ENCODE assay signal across 12 mouse cellular contexts in the genomic region with DNA sequence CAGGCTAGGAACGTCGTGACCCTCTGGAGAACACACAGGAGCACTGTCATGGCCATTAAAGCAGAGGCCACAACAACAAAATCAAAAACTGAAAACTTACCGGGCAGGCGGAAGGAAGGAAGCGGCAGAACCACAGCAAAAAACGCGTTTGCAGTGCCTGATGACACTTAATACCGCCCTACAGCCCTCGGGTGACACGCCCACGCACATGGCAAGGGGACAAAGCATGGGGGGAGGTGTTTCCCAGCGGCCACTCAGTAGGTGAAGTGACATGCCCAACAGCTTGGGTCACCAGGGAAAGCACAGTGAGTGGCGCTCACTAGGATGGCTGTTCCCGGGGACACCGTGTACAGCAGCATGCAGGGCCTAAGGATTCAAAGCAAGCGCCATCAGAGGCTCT.
DNase-seq lines count a peak whose midpoint lies in the region; ATAC-seq and TF ChIP-seq lines count a peak whose summit lies in the region.
"Had no signal": no experiment of that assay in that cellular context is flagged by ENCODE, and none has a peak within 500 bp of the region (broad histone marks: within the 10 kb centered on the region; RNA-seq: fewer than 3 reads in every experiment).

No protein-coding gene starts in this region.

- no peak for TF ChIP-seq POLR2A in spleen, adult 2 months (IDR thresholded peaks at IDR 0.05; ENCODE audit: low read depth, low read length)

- no peaks in the 10 kb centered on the region for H3K27me3 ChIP-seq in hindbrain, embryonic 13.5 days
- no peaks in the 10 kb centered on the region for H3K27me3 ChIP-seq in hindbrain, embryonic 12.5 days
- no peaks in the 10 kb centered on the region for H3K27me3 ChIP-seq in spleen, adult 2 months (ENCODE audit: control insufficient read depth, insufficient read depth, low read length)
- H3K27me3 ChIP-seq in stomach, embryonic 15.5 days (replicated peaks), result no peaks in the 10 kb centered on the region
- no peaks in the 10 kb centered on the region for H3K27me3 ChIP-seq in forebrain, embryonic 15.5 days

- peaks cover 47% of the 10 kb centered on the region for H3K4me1 ChIP-seq in hindbrain, embryonic 13.5 days (replicated peaks)
- H3K4me1 ChIP-seq in hindbrain, embryonic 12.5 days, result peaks cover 42% of the 10 kb centered on the region
- H3K4me1 ChIP-seq in spleen, adult 2 months (ENCODE audit: control insufficient read depth, insufficient read depth, insufficient read length), result peaks cover 41% of the 10 kb centered on the region; the same call in 1 of the 2 replicates
- peaks cover 22% of the 10 kb centered on the region for H3K4me1 ChIP-seq in stomach, embryonic 15.5 days
- H3K4me1 ChIP-seq in forebrain, embryonic 15.5 days, result peaks cover 47% of the 10 kb centered on the region

- no peak for ATAC-seq in hindbrain, embryonic 13.5 days (ENCODE audit: low FRiP score)
- ATAC-seq in hindbrain, embryonic 12.5 days (ENCODE audit: low FRiP score), result no peak
- peak; percentile 35 to 49; a peak in 2 of 4 replicates for ATAC-seq in hematopoietic stem cell, adult 5-6 weeks (replicated peaks in 1 of 2; ENCODE audit: insufficient read depth in 1 of 2, low FRiP score in 2 of 2, low TSS enrichment in 1 of 2, low read depth in 1 of 2, poor library complexity in 2 of 2, severe bottlenecking in 2 of 2)
- no peak for ATAC-seq in stomach, embryonic 15.5 days (ENCODE audit: insufficient read depth, low FRiP score, low read depth)
- ATAC-seq in forebrain, embryonic 15.5 days (replicated peaks), result no peak

- no peak overlapping the region for H3K4me2 ChIP-seq in hindbrain, embryonic 13.5 days
- no peak overlapping the region for H3K4me2 ChIP-seq in hindbrain, embryonic 12.5 days (replicated peaks)
- no peak overlapping the region for H3K4me2 ChIP-seq in stomach, embryonic 15.5 days
- no peak overlapping the region for H3K4me2 ChIP-seq in forebrain, embryonic 15.5 days (replicated peaks)

- H3K9ac ChIP-seq in hindbrain, embryonic 13.5 days, result no peak overlapping the region
- no peak overlapping the region for H3K9ac ChIP-seq in hindbrain, embryonic 12.5 days
- H3K9ac ChIP-seq in stomach, embryonic 15.5 days, result no peak overlapping the region
- H3K9ac ChIP-seq in forebrain, embryonic 15.5 days (replicated peaks), result no peak overlapping the region

- TF ChIP-seq CTCF in spleen, adult 2 months (IDR thresholded peaks at IDR 0.05; ENCODE audit: extremely low read depth, insufficient read depth, insufficient read length, insufficient replicate concordance), result no peak

- no peaks in the 10 kb centered on the region for H3K36me3 ChIP-seq in hindbrain, embryonic 13.5 days
- H3K36me3 ChIP-seq in hindbrain, embryonic 12.5 days, result no peaks in the 10 kb centered on the region; the same call in 1 of the 2 replicates
- no peaks in the 10 kb centered on the region for H3K36me3 ChIP-seq in spleen, adult 2 months (ENCODE audit: control insufficient read depth, insufficient read depth, low read length)
- H3K36me3 ChIP-seq in stomach, embryonic 15.5 days, result no peaks in the 10 kb centered on the region
- no peaks in the 10 kb centered on the region for H3K36me3 ChIP-seq in forebrain, embryonic 15.5 days

- H3K27ac ChIP-seq in hindbrain, embryonic 13.5 days, result 0 out of 2 replicates have a peak overlapping the region, but pooled peaks have one; percentile 23
- no peak overlapping the region for H3K27ac ChIP-seq in hindbrain, embryonic 12.5 days
- peak overlapping the region; percentile 80 for H3K27ac ChIP-seq in spleen, adult 2 months (ENCODE audit: insufficient read depth, low read length)
- 0 out of 2 replicates have a peak overlapping the region, but pooled peaks have one; percentile 37 for H3K27ac ChIP-seq in stomach, embryonic 15.5 days
- no peak overlapping the region for H3K27ac ChIP-seq in forebrain, embryonic 15.5 days (replicated peaks)

- DNase-seq in spleen, adult 2 months (ENCODE audit: low read depth in 1 of 2, low spot score in 2 of 2), result peak in 1 of 2 experiments; percentile 65
- DNase-seq in spleen, postnatal 4 days (ENCODE audit: low spot score in 2 of 2), result no peak
- DNase-seq in urinary bladder, adult 18-20 months (ENCODE audit: low spot score in 2 of 2), result no peak
- DNase-seq: gastrocnemius, postnatal 10 days; heart, postnatal 36 days; layer of hippocampus, postnatal 36 days had no signal

- H3K9me3 ChIP-seq in hindbrain, embryonic 13.5 days, result no peaks in the 10 kb centered on the region
- no peaks in the 10 kb centered on the region for H3K9me3 ChIP-seq in hindbrain, embryonic 12.5 days (replicated peaks)
- H3K9me3 ChIP-seq in stomach, embryonic 15.5 days, result no peaks in the 10 kb centered on the region
- no peaks in the 10 kb centered on the region for H3K9me3 ChIP-seq in forebrain, embryonic 15.5 days

- 85% methylated on average over 16 of the region's 16 CpGs for WGBS in hindbrain, embryonic 13.5 days
- WGBS in hindbrain, embryonic 12.5 days, result 78% methylated on average over 16 of the region's 16 CpGs
- WGBS in spleen, adult 2 months, result 20% methylated on average over 16 of the region's 16 CpGs
- WGBS in stomach, embryonic 15.5 days, result 67% methylated on average over 16 of the region's 16 CpGs
- 87% methylated on average over 16 of the region's 16 CpGs for WGBS in forebrain, embryonic 15.5 days

- no peak overlapping the region for H3K4me3 ChIP-seq in hindbrain, embryonic 13.5 days
- H3K4me3 ChIP-seq in hindbrain, embryonic 12.5 days, result no peak overlapping the region
- peak overlapping the region; percentile 37 for H3K4me3 ChIP-seq in spleen, adult 2 months (ENCODE audit: extremely low read depth, insufficient read depth, insufficient read length)
- no peak overlapping the region for H3K4me3 ChIP-seq in stomach, embryonic 15.5 days (replicated peaks)
- no peak overlapping the region for H3K4me3 ChIP-seq in forebrain, embryonic 15.5 days
- H3K4me3 ChIP-seq: erythroblast, embryonic 14.5 days had no signal

Comparison
In these comparisons a context has a peak if more than half of its experiments do, and no peak if none do; other contexts are left out.
1. H3K27ac ChIP-seq: peak in hindbrain, embryonic 13.5 days (single experiment), spleen, adult 2 months (single experiment) and stomach, embryonic 15.5 days (single experiment); none in hindbrain, embryonic 12.5 days (single experiment) and forebrain, embryonic 15.5 days (single experiment).
2. ATAC-seq: peak in hematopoietic stem cell, adult 5-6 weeks (2 of 2); none in hindbrain, embryonic 13.5 days (single experiment), hindbrain, embryonic 12.5 days (single experiment), stomach, embryonic 15.5 days (single experiment) and forebrain, embryonic 15.5 days (single experiment).